Mouse (Mus musculus) MEL (cell line): ENCODE data around the gene Rabep1. TPM values are rescaled to one million over a fixed set of nuclear protein-coding genes. Genes with fewer than 3 reads are reported as not detected.

Experiments used
- DNase-seq: peaks from one replicate; pipeline ENCODE4 v3.0.0; 2011; ENCODE audit warnings: low read depth, low spot score
- H3K27ac ChIP-seq: 2 replicates; pipeline ENCODE4 v1.5.1; 2012; ENCODE audit warnings: low read depth, mild to moderate bottlenecking, control low read depth, low read length, moderate library complexity; ENCODE audit not compliant: control insufficient read depth
- H3K27me3 ChIP-seq, 2 experiments: fragments of 150-350 bp in 1 of 2; sonication (generic) in 1 of 2; 2 replicates each; pipeline ENCODE4 v1.6.1; 2012; ENCODE audit warnings: low read length in 2 of 2, mild to moderate bottlenecking in 2 of 2, improper control_type of control experiment in 1 of 2, moderate library complexity in 1 of 2; ENCODE audit not compliant: insufficient read depth in 2 of 2, control insufficient read depth in 1 of 2
- H3K36me3 ChIP-seq, 2 experiments: 2 replicates each; pipeline ENCODE4 v1.6.1; 2012 to 2014; ENCODE audit warnings: low read length in 2 of 2, improper control_type of control experiment in 1 of 2, inconsistent platforms in 1 of 2, mild to moderate bottlenecking in 1 of 2; ENCODE audit not compliant: insufficient read depth in 2 of 2, control insufficient read depth in 1 of 2
- H3K4me1 ChIP-seq, 2 experiments: fragments of 150-350 bp in 1 of 2; sonication (generic) in 1 of 2; 2 replicates each; pipeline ENCODE4 v1.6.1; 2012; ENCODE audit warnings: low read length in 2 of 2, improper control_type of control experiment in 1 of 2, mild to moderate bottlenecking in 1 of 2; ENCODE audit not compliant: insufficient read depth in 2 of 2, control insufficient read depth in 1 of 2
- H3K4me3 ChIP-seq, 2 experiments: fragments of 150-350 bp in 1 of 2; sonication (generic) in 1 of 2; 2 replicates each; pipeline ENCODE4 v1.5.1; 2012; ENCODE audit warnings: low read depth in 2 of 2, low read length in 2 of 2, mild to moderate bottlenecking in 2 of 2, moderate library complexity in 2 of 2, control low read depth in 1 of 2, improper control_type of control experiment in 1 of 2; ENCODE audit not compliant: control insufficient read depth in 1 of 2, insufficient read depth in 1 of 2
- H3K79me2 ChIP-seq: 2 replicates; pipeline ENCODE4 v1.6.1; 2012; ENCODE audit warnings: mild to moderate bottlenecking, low read length, moderate library complexity; ENCODE audit not compliant: control insufficient read depth, poor library complexity, insufficient read depth
- H3K9ac ChIP-seq: 2 replicates; pipeline ENCODE4 v1.6.1; 2012; ENCODE audit warnings: low read depth, mild to moderate bottlenecking, control low read depth, low read length, moderate library complexity; ENCODE audit not compliant: control insufficient read depth, poor library complexity, severe bottlenecking
- H3K9me3 ChIP-seq: fragments of 150-350 bp; sonication (generic); replicated peaks from 2 replicates; pipeline ENCODE4 v1.6.1; 2012; ENCODE audit warnings: mild to moderate bottlenecking, low read length, improper control_type of control experiment, moderate library complexity; ENCODE audit not compliant: insufficient read depth
- BHLHE40 ChIP-seq: IDR thresholded peaks from 2 replicates; pipeline ENCODE4 v1.6.1; 2012; ENCODE audit warnings: low read depth, mild to moderate bottlenecking, inconsistent platforms, low read length, improper control_type of control experiment, borderline replicate concordance
- CHD1 ChIP-seq: IDR thresholded peaks from 2 replicates; pipeline ENCODE4 v1.6.1; 2012; ENCODE audit warnings: low read depth, mild to moderate bottlenecking, inconsistent platforms, low read length, improper control_type of control experiment
- CHD2 ChIP-seq: IDR thresholded peaks from 2 replicates; pipeline ENCODE4 v1.6.1; 2011; ENCODE audit warnings: low read length, improper control_type of control experiment
- E2F4 ChIP-seq: IDR thresholded peaks from 2 replicates; pipeline ENCODE4 v1.6.1; 2011; ENCODE audit warnings: low read depth, low read length, improper control_type of control experiment, borderline replicate concordance
- ELF1 ChIP-seq: IDR thresholded peaks from 2 replicates; pipeline ENCODE4 v1.6.1; 2014; ENCODE audit warnings: low read depth, mild to moderate bottlenecking, inconsistent platforms, low read length, improper control_type of control experiment, moderate library complexity
- EP300 ChIP-seq, 2 experiments: IDR thresholded peaks; 2 replicates each; pipeline ENCODE4 v1.6.1; 2011; ENCODE audit warnings: improper control_type of control experiment in 2 of 2, low read length in 2 of 2, low read depth in 1 of 2, mild to moderate bottlenecking in 1 of 2
- ETS1 ChIP-seq: IDR thresholded peaks from 2 replicates; pipeline ENCODE4 v1.6.1; 2012; ENCODE audit warnings: low read depth, mild to moderate bottlenecking, inconsistent platforms, low read length, improper control_type of control experiment, moderate library complexity
- GABPA ChIP-seq: IDR thresholded peaks from 2 replicates; pipeline ENCODE4 v1.6.1; 2012; ENCODE audit warnings: low read depth, mild to moderate bottlenecking, inconsistent platforms, low read length, improper control_type of control experiment, moderate library complexity
- GATA1 ChIP-seq: IDR thresholded peaks from 2 replicates; pipeline ENCODE4 v1.6.1; 2011; ENCODE audit warnings: low read depth, low read length, improper control_type of control experiment
- HCFC1 ChIP-seq: IDR thresholded peaks from 2 replicates; pipeline ENCODE4 v1.6.1; 2012; ENCODE audit warnings: low read depth, mild to moderate bottlenecking, inconsistent platforms, low read length, improper control_type of control experiment, moderate library complexity
- KAT2A ChIP-seq: conservative IDR thresholded peaks from 2 replicates; pipeline ENCODE4 v1.6.1; 2012; ENCODE audit warnings: low read depth, low read length, improper control_type of control experiment, inconsistent platforms
- MAFK ChIP-seq: IDR thresholded peaks from 2 replicates; pipeline ENCODE4 v1.6.1; 2011; ENCODE audit warnings: low read depth, mild to moderate bottlenecking, low read length, improper control_type of control experiment, borderline replicate concordance
- MAX ChIP-seq: IDR thresholded peaks from 2 replicates; pipeline ENCODE4 v1.6.1; 2011; ENCODE audit warnings: low read length, improper control_type of control experiment
- MAZ ChIP-seq: IDR thresholded peaks from 2 replicates; pipeline ENCODE4 v1.6.1; 2012; ENCODE audit warnings: low read depth, mild to moderate bottlenecking, inconsistent platforms, low read length, improper control_type of control experiment
- MXI1 ChIP-seq: IDR thresholded peaks from 2 replicates; pipeline ENCODE4 v1.6.1; 2011; ENCODE audit warnings: mild to moderate bottlenecking, low read depth, low read length, improper control_type of control experiment
- MYB ChIP-seq: IDR thresholded peaks from 2 replicates; pipeline ENCODE4 v1.6.1; 2011; ENCODE audit warnings: mild to moderate bottlenecking, low read depth, low read length, improper control_type of control experiment
- NELFE ChIP-seq: IDR thresholded peaks from 2 replicates; pipeline ENCODE4 v1.6.1; 2011; ENCODE audit warnings: low read depth, low read length, improper control_type of control experiment
- NRF1 ChIP-seq: IDR thresholded peaks from 2 replicates; pipeline ENCODE4 v1.6.1; 2014; ENCODE audit warnings: low read depth, mild to moderate bottlenecking, inconsistent platforms, low read length, improper control_type of control experiment, moderate library complexity; ENCODE audit not compliant: poor library complexity, insufficient read depth, severe bottlenecking
- POLR2A ChIP-seq, 2 experiments: IDR thresholded peaks; 2 replicates each; pipeline ENCODE4 v1.6.1; 2011 to 2012; ENCODE audit warnings: low read length in 2 of 2, mild to moderate bottlenecking in 2 of 2, control low read depth in 1 of 2, improper control_type of control experiment in 1 of 2, low read depth in 1 of 2, moderate library complexity in 1 of 2; ENCODE audit not compliant: control insufficient read depth in 1 of 2, insufficient read depth in 1 of 2, poor library complexity in 1 of 2
- POLR2AphosphoS2 ChIP-seq: IDR thresholded peaks from 2 replicates; pipeline ENCODE4 v1.6.1; 2011; ENCODE audit warnings: low read length, improper control_type of control experiment
- RCOR1 ChIP-seq: IDR thresholded peaks from 2 replicates; pipeline ENCODE4 v1.6.1; 2012; ENCODE audit warnings: low read depth, mild to moderate bottlenecking, inconsistent platforms, low read length, improper control_type of control experiment
- TBP ChIP-seq: IDR thresholded peaks from 2 replicates; pipeline ENCODE4 v1.8.0; 2011; ENCODE audit warnings: low read depth, low read length, improper control_type of control experiment
- TCF12 ChIP-seq: IDR thresholded peaks from 2 replicates; pipeline ENCODE4 v1.6.1; 2014; ENCODE audit warnings: low read depth, mild to moderate bottlenecking, inconsistent platforms, low read length, improper control_type of control experiment, moderate library complexity
- USF1 ChIP-seq: IDR thresholded peaks from 2 replicates; pipeline ENCODE4 v1.6.1; 2014; ENCODE audit warnings: low read depth, mild to moderate bottlenecking, inconsistent platforms, low read length, improper control_type of control experiment, moderate library complexity
- USF2 ChIP-seq, 2 experiments: IDR thresholded peaks; 2 replicates each; pipeline ENCODE4 v1.6.1; 2011 to 2012; ENCODE audit warnings: improper control_type of control experiment in 2 of 2, low read length in 2 of 2, borderline replicate concordance in 1 of 2, inconsistent platforms in 1 of 2, low read depth in 1 of 2, mild to moderate bottlenecking in 1 of 2; ENCODE audit not compliant: insufficient read depth in 1 of 2
- ZC3H11A ChIP-seq: IDR thresholded peaks from 2 replicates; pipeline ENCODE4 v1.6.1; 2012; ENCODE audit warnings: low read depth, mild to moderate bottlenecking, inconsistent platforms, low read length, improper control_type of control experiment
- ZMIZ1 ChIP-seq: IDR thresholded peaks from 2 replicates; pipeline ENCODE4 v1.6.1; 2012; ENCODE audit warnings: low read depth, mild to moderate bottlenecking, inconsistent platforms, low read length, improper control_type of control experiment, moderate library complexity
- polyA plus RNA-seq, 2 experiments: library from polyadenylated mRNA; stranded (reverse) in 1 of 2; unstranded in 1 of 2; fragments of >175 nt in 1 of 2; fragments of >200 nt in 1 of 2; gene quantifications; 2 replicates each; pipeline versions ENCODE4 v1.2.1 to v1.2.4; 2012; ENCODE audit warnings: low replicate concordance in 2 of 2, low read depth in 1 of 2; ENCODE audit not compliant: insufficient read length in 2 of 2, insufficient read depth in 1 of 2, missing spikeins in 1 of 2
- total RNA-seq: library from RNA; depleted of rRNA; stranded (reverse); fragments of 300-350 nt; gene quantifications from 2 replicates; pipeline ENCODE4 v1.2.3, GENCODE M21; 2012

The Rabep1 gene
- total and polyA plus RNA-seq, 3 experiments: 24.2 to 72.2 (median 34.3) TPM

DNA sequence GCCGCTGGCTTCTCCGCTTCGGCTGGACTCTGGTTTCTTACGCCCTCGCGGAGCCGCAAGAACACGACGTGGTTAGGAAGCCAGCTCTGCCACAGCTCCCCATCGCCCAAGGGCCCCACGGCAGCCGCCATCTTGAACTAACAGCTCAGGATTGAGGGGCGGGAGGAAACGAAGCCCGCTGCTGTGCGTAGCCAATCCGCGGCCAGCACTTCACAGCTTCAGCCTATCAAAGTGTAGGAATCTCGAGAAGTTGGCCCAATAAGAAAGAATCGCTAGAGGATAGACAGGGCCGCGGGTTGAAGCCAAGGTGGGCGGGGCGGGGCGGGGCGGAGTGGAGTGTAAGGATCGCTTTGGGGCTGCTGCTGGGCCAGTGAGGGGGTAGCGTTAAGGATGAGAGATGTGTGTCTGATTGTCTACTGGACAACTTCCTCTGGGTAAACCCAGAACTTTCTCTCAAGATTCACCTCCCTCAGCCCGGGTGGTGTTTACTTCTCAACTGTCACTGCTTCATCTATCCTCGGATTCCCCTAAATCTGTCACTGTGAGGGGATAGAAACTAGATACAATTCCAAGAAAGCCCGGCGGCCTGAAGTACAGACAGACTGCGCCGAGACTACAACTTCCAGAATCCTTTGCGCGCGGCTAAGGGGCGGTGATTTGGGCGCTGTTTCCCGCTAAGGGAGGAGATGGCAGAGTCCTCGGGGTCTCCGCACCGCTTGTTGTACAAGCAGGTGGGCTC, 125.4 kb downstream of the Rabep1 start, which contains the start of the genes Nup88 and Rpain:
Gene Nup88 (minus strand): TSS at position 153 of the 739 bp plus-strand sequence.
Gene Rpain (plus strand): TSS at position 393 of the 739 bp plus-strand sequence.
- H3K4me3 ChIP-seq: peak within 1 kb of the TSS; percentile 81 to 91
- H3K9ac ChIP-seq: peak within 1 kb of the TSS; percentile 87
- peak within 1 kb of the TSS; percentile 92 for H3K27ac ChIP-seq
- no peaks in the 10 kb centered on the region for H3K27me3 ChIP-seq
- DNase-seq: peak; percentile 100
- peaks cover 21% of the 10 kb centered on the region for H3K79me2 ChIP-seq
- H3K4me1 ChIP-seq: peaks cover 4 to 10% of the 10 kb centered on the region in 2 experiments; a peak in 3 of 4 replicates
- peaks cover 13 to 14% of the 10 kb centered on the region in 2 experiments for H3K36me3 ChIP-seq
- peak; percentile 91 for TF ChIP-seq HCFC1
- TF ChIP-seq EP300 (IDR thresholded peaks at IDR 0.05; ENCODE audit: low read depth in 1 of 2, low read length in 2 of 2): peak in 1 of 2 experiments; percentile 20; a peak in 1 of 4 replicates
- TF ChIP-seq NRF1: 0 out of 2 replicates have a peak, but pooled peaks have one; percentile 29
- TF ChIP-seq MAX: peak; percentile 37; the same call in 1 of the 2 replicates
- peak; percentile 52; the same call in 1 of the 2 replicates for TF ChIP-seq ELF1
- peak; percentile 89 for TF ChIP-seq POLR2AphosphoS2
- peak; percentile 3; the same call in 1 of the 2 replicates for TF ChIP-seq ETS1
- peak; percentile 72; the same call in 1 of the 2 replicates for TF ChIP-seq KAT2A
- peak; percentile 11; the same call in 1 of the 2 replicates for TF ChIP-seq E2F4
- 0 out of 2 replicates have a peak, but pooled peaks have one; percentile 42 for TF ChIP-seq CHD1
- TF ChIP-seq USF2 (IDR thresholded peaks at IDR 0.05; ENCODE audit: borderline replicate concordance in 1 of 2, insufficient read depth in 1 of 2, low read depth in 1 of 2, low read length in 2 of 2): no peak
- peak; percentile 91 for TF ChIP-seq TBP
- no peak for TF ChIP-seq GABPA
- no peak for TF ChIP-seq ZC3H11A
- TF ChIP-seq TCF12: peak; percentile 78
- TF ChIP-seq USF1: no peak
- no peak; the same call in 1 of the 2 replicates for TF ChIP-seq BHLHE40
- TF ChIP-seq ZMIZ1: peak; percentile 96
- peak; percentile 40; the same call in 1 of the 2 replicates for TF ChIP-seq MXI1
- TF ChIP-seq POLR2A (IDR thresholded peaks at IDR 0.05; ENCODE audit: control insufficient read depth in 1 of 2, insufficient read depth in 1 of 2, low read depth in 1 of 2, low read length in 2 of 2, poor library complexity in 1 of 2): peak; percentile 91 to 93
- TF ChIP-seq MYB: 0 out of 2 replicates have a peak, but pooled peaks have one; percentile 2
- TF ChIP-seq GATA1: peak; percentile 76
- peak; percentile 74 for TF ChIP-seq CHD2
- no peak for TF ChIP-seq RCOR1
- TF ChIP-seq MAFK: no peak
- peak; percentile 49; the same call in 1 of the 2 replicates for TF ChIP-seq MAZ
- peak; percentile 96 for TF ChIP-seq NELFE
- H3K9me3 ChIP-seq: no peaks in the 10 kb centered on the region
